Mouse (Mus musculus) spleen, adult 18-20 months (tissue): Measurements from ENCODE around the gene Otop2.

Experiments
- DNase-seq, 2 experiments: peaks; one replicate each; pipeline ENCODE4 v3.0.0; 2022; ENCODE audit warnings: mixed read lengths in 2 of 2

The Otop2 gene

GRCm38 (mm10) chr11:115306863-115307262, at the start of gene Otop2:
Gene Otop2, plus strand, starts transcription at chr11:115307163.
- DNase-seq: no peak

GRCm38 (mm10) chr11:115257775-115258510, 49.0 kb upstream of the Otop2 start:
- no peak for DNase-seq

- DNase-seq: no peak
Measured at GRCm38 (mm10) chr11:115259134-115259533, 47.8 kb upstream of the Otop2 start.

- no peak for DNase-seq
Measured at GRCm38 (mm10) chr11:115262954-115263353, 44.0 kb upstream of the Otop2 start.

- no peak for DNase-seq
Measured at GRCm38 (mm10) chr11:115264136-115264861, 42.7 kb upstream of the Otop2 start.

- DNase-seq: no peak
Measured at GRCm38 (mm10) chr11:115264862-115265668, 41.9 kb upstream of the Otop2 start.

- DNase-seq: no peak
Measured at GRCm38 (mm10) chr11:115265771-115266399, 41.1 kb upstream of the Otop2 start.

- no peak for DNase-seq
Measured at GRCm38 (mm10) chr11:115266400-115266778, 40.6 kb upstream of the Otop2 start.

- DNase-seq: no peak
Measured at GRCm38 (mm10) chr11:115267061-115267883, 39.7 kb upstream of the Otop2 start, which contains the start of gene Grin2c. Gene Grin2c, minus strand, starts transcription at chr11:115267243.

GRCm38 (mm10) chr11:115267958-115268357, 39.0 kb upstream of the Otop2 start:
- no peak for DNase-seq

- no peak for DNase-seq
Measured at GRCm38 (mm10) chr11:115269330-115270066, 37.5 kb upstream of the Otop2 start.

GRCm38 (mm10) chr11:115270148-115270861, 36.7 kb upstream of the Otop2 start:
- peak in 1 of 2 experiments; percentile 66 for DNase-seq

GRCm38 (mm10) chr11:115271052-115271451, 35.9 kb upstream of the Otop2 start:
- no peak for DNase-seq

GRCm38 (mm10) chr11:115271481-115271880, 35.5 kb upstream of the Otop2 start:
- no peak for DNase-seq

- DNase-seq: no peak
Measured at GRCm38 (mm10) chr11:115272894-115273498, 34.0 kb upstream of the Otop2 start.

- no peak for DNase-seq
Measured at GRCm38 (mm10) chr11:115273735-115274134, 33.2 kb upstream of the Otop2 start.

- DNase-seq: no peak
Measured at GRCm38 (mm10) chr11:115274178-115274577, 32.8 kb upstream of the Otop2 start.

- no peak for DNase-seq
Measured at GRCm38 (mm10) chr11:115274771-115275170, 32.2 kb upstream of the Otop2 start.

GRCm38 (mm10) chr11:115275509-115275908, 31.5 kb upstream of the Otop2 start:
- DNase-seq: no peak

- no peak for DNase-seq
Measured at GRCm38 (mm10) chr11:115275954-115276353, 31.0 kb upstream of the Otop2 start.
